Mouse (Mus musculus) liver, postnatal 0 days (tissue): ENCODE measurements around the gene D2hgdh. TPM values are rescaled to one million over a fixed set of nuclear protein-coding genes. Genes with fewer than 3 reads are reported as not detected.

Experiments used
- ATAC-seq: fragments of 200-750 bp; cut with Nextera tagmentation; 2 replicates; pipeline ENCODE4 v1.8.0; 2017; ENCODE audit warnings: mild to moderate bottlenecking, moderate library complexity
- DNase-seq: peaks from one replicate; pipeline ENCODE4 v3.0.0-alpha.2; 2016
- H3K27ac ChIP-seq: fragments of 300-500 bp; sonication (generic); 2 replicates; pipeline ENCODE4 v1.5.1; 2014; ENCODE audit warnings: antibody characterized with exemption, moderate library complexity, mild to moderate bottlenecking, low read depth
- H3K27me3 ChIP-seq: fragments of 300-500 bp; sonication (generic); 2 replicates; pipeline ENCODE4 v1.6.1; 2014; ENCODE audit warnings: low read length, control low read depth, mixed read lengths; ENCODE audit not compliant: insufficient read depth
- H3K36me3 ChIP-seq: fragments of 300-500 bp; sonication (generic); replicated peaks from 2 replicates; pipeline ENCODE4 v1.6.1; 2014; ENCODE audit warnings: mild to moderate bottlenecking, control low read depth, low read length, moderate library complexity, mixed read lengths; ENCODE audit not compliant: insufficient read depth
- H3K4me1 ChIP-seq: fragments of 300-500 bp; sonication (generic); 2 replicates; pipeline ENCODE4 v1.6.1; 2014; ENCODE audit warnings: antibody characterized with exemption, mild to moderate bottlenecking, control low read depth; ENCODE audit not compliant: insufficient read depth
- H3K4me2 ChIP-seq: fragments of 300-500 bp; sonication (generic); 2 replicates; pipeline ENCODE4 v1.6.1; 2014; ENCODE audit warnings: low read depth, mild to moderate bottlenecking, low read length, moderate library complexity, mixed read lengths
- H3K4me3 ChIP-seq: fragments of 300-500 bp; sonication (generic); 2 replicates; pipeline ENCODE4 v1.5.1; 2014; ENCODE audit warnings: low read depth, low read length
- H3K9ac ChIP-seq: fragments of 300-500 bp; sonication (generic); replicated peaks from 2 replicates; pipeline ENCODE4 v1.6.1; 2014; ENCODE audit warnings: mild to moderate bottlenecking, moderate library complexity
- H3K9me3 ChIP-seq: fragments of 300-500 bp; sonication (generic); 2 replicates; pipeline ENCODE4 v1.6.1; 2016; ENCODE audit warnings: mild to moderate bottlenecking, control low read depth, low read length, mixed read lengths
- CTCF ChIP-seq: sonication (generic); IDR thresholded peaks from 2 replicates; pipeline ENCODE4 v1.5.1; 2016; ENCODE audit warnings: antibody characterized with exemption, low read depth
- EP300 ChIP-seq: IDR thresholded peaks from 2 replicates; pipeline ENCODE4 v1.6.1; 2016; ENCODE audit warnings: antibody characterized with exemption, low read depth, mild to moderate bottlenecking
- WGBS: fragments of 180-500 bp; shearing (Covaris S2); extraction: QIAGEN DNeasy Blood & Tissue Kit; methylation state at CpG from one replicate; pipeline ENCODE4 v1.1.7; 2014; ENCODE audit not compliant: insufficient replicate concordance; 5-methylcytosine and 5-hydroxymethylcytosine counted together
- polyA plus RNA-seq: library from polyadenylated mRNA; unstranded; fragments of >200 nt; fragmentation: Nextera tagmentation; extraction: Ambion mirVana; gene quantifications from 2 replicates; pipeline ENCODE4 v1.2.1, GENCODE M21; 2015

D2hgdh gene
- polyA plus RNA-seq, 1 experiment from 2014 or later = 5.7 TPM

GRCm38 (mm10) chr1:93808871-93809270, 15.8 kb upstream of the D2hgdh start:
- Histone ChIP-seq H3K36me3 (peaks cover 60% of the 10 kb centered on the region), H3K4me3 (no peak overlapping the region), H3K27ac (no peak overlapping the region), H3K4me2 (no peak overlapping the region), H3K4me1 (peaks cover 16% of the 10 kb centered on the region), H3K9me3 (no peaks in the 10 kb centered on the region), H3K9ac (no peak overlapping the region), H3K27me3 (no peaks in the 10 kb centered on the region)
- no peak for TF ChIP-seq CTCF
- TF ChIP-seq EP300 = no peak
- WGBS = 82% methylated on average over 4 of the region's 4 CpGs
- DNase-seq (no peak), ATAC-seq (no peak)

GRCm38 (mm10) chr1:93810011-93810410, 14.7 kb upstream of the D2hgdh start:
- ATAC-seq = no peak
- no peak overlapping the region for H3K4me2 ChIP-seq
- DNase-seq = no peak
- H3K9me3 ChIP-seq = no peaks in the 10 kb centered on the region
- TF ChIP-seq EP300 = no peak
- no peak for TF ChIP-seq CTCF
- H3K4me1 ChIP-seq = peaks cover 9% of the 10 kb centered on the region
- no peak overlapping the region for H3K27ac ChIP-seq
- H3K4me3 ChIP-seq = no peak overlapping the region
- no peak overlapping the region for H3K9ac ChIP-seq
- peaks cover 67% of the 10 kb centered on the region for H3K36me3 ChIP-seq
- H3K27me3 ChIP-seq = no peaks in the 10 kb centered on the region
- 95% methylated on average over 3 of the region's 3 CpGs for WGBS

GRCm38 (mm10) chr1:93811495-93812039, 13.1 kb upstream of the D2hgdh start:
- no peaks in the 10 kb centered on the region for H3K9me3 ChIP-seq
- H3K27ac ChIP-seq = no peak overlapping the region
- H3K4me3 ChIP-seq = no peak overlapping the region
- no peak overlapping the region for H3K4me2 ChIP-seq
- H3K36me3 ChIP-seq = peaks cover 77% of the 10 kb centered on the region
- no peak for DNase-seq
- H3K9ac ChIP-seq = no peak overlapping the region
- WGBS = 82% methylated on average over 8 of the region's 8 CpGs
- H3K27me3 ChIP-seq = no peaks in the 10 kb centered on the region
- no peak for ATAC-seq
- no peak for TF ChIP-seq EP300
- no peak for TF ChIP-seq CTCF
- H3K4me1 ChIP-seq = no peaks in the 10 kb centered on the region

GRCm38 (mm10) chr1:93817823-93818532, 6.7 kb upstream of the D2hgdh start:
- Histone ChIP-seq H3K9me3 (no peaks in the 10 kb centered on the region), H3K9ac (no peak overlapping the region), H3K4me3 (no peak overlapping the region), H3K27me3 (no peaks in the 10 kb centered on the region), H3K4me2 (no peak overlapping the region), H3K27ac (peak overlapping the region; percentile 63), H3K4me1 (no peaks in the 10 kb centered on the region), H3K36me3 (peaks cover 73% of the 10 kb centered on the region)
- 74% methylated on average over 8 of the region's 8 CpGs for WGBS
- ATAC-seq = no peak
- DNase-seq = no peak
- no peak for TF ChIP-seq EP300
- TF ChIP-seq CTCF = no peak

GRCm38 (mm10) chr1:93818722-93819121, 6.0 kb upstream of the D2hgdh start:
- Histone ChIP-seq H3K9ac (no peak overlapping the region), H3K27me3 (no peaks in the 10 kb centered on the region), H3K27ac (peak overlapping the region; percentile 63), H3K4me2 (no peak overlapping the region), H3K36me3 (peaks cover 66% of the 10 kb centered on the region), H3K4me1 (no peaks in the 10 kb centered on the region; the same call in 1 of the 2 replicates), H3K9me3 (no peaks in the 10 kb centered on the region), H3K4me3 (no peak overlapping the region)
- TF ChIP-seq CTCF (no peak), EP300 (no peak)
- no peak for DNase-seq
- ATAC-seq = no peak
- WGBS = 86% methylated on average over 7 of the region's 7 CpGs

- Histone ChIP-seq H3K27me3 (no peaks in the 10 kb centered on the region), H3K9me3 (no peaks in the 10 kb centered on the region), H3K4me3 (no peak overlapping the region; the same call in 1 of the 2 replicates), H3K4me1 (peaks cover 20% of the 10 kb centered on the region), H3K36me3 (peaks cover 22% of the 10 kb centered on the region), H3K4me2 (peak overlapping the region; percentile 84), H3K9ac (peak overlapping the region; percentile 77), H3K27ac (peak overlapping the region; percentile 99)
- ATAC-seq (no peak), DNase-seq (no peak)
- TF ChIP-seq EP300 (no peak), CTCF (no peak)
- 67% methylated on average over 3 of the region's 3 CpGs for WGBS
These were observed 763 bp upstream of the D2hgdh start for GRCm38 (mm10) chr1:93823796-93824495.
